Mouse (Mus musculus) midbrain, embryonic 11.5 days (tissue): ENCODE data around the gene Itprid2. TPM values are rescaled to one million over a fixed set of nuclear protein-coding genes. Genes with fewer than 3 reads are reported as not detected.
"Not testable (repeated sequence)": the region's sequence is repeated elsewhere in the genome, so short reads cannot be mapped to it uniquely, and the experiment has no call there.

Source experiments
- ATAC-seq: fragments of 200-750 bp; cut with Nextera tagmentation; 2 replicates; pipeline ENCODE4 v1.8.0; 2017; ENCODE audit warnings: moderate TSS enrichment, moderate library complexity; ENCODE audit not compliant: low FRiP score
- DNase-seq: peaks from one replicate; pipeline ENCODE4 v3.0.0; 2015; ENCODE audit warnings: low spot score; ENCODE audit errors: missing footprints
- H3K27ac ChIP-seq: fragments of 300-500 bp; sonication (generic); 2 replicates; pipeline ENCODE4 v1.5.1; 2014; ENCODE audit warnings: low read depth, low read length
- H3K27me3 ChIP-seq: fragments of 300-500 bp; sonication (generic); 2 replicates; pipeline ENCODE4 v1.6.1; 2014; ENCODE audit warnings: mild to moderate bottlenecking, low read length, moderate library complexity, mixed read lengths; ENCODE audit not compliant: control insufficient read depth, insufficient read depth
- H3K36me3 ChIP-seq: fragments of 300-500 bp; sonication (generic); 2 replicates; pipeline ENCODE4 v1.6.1; 2014; ENCODE audit warnings: mild to moderate bottlenecking, low read length, moderate library complexity, mixed read lengths; ENCODE audit not compliant: control insufficient read depth, insufficient read depth
- H3K4me1 ChIP-seq: fragments of 300-500 bp; sonication (generic); 2 replicates; pipeline ENCODE4 v1.6.1; 2014; ENCODE audit warnings: low read length; ENCODE audit not compliant: control insufficient read depth, insufficient read depth
- H3K4me2 ChIP-seq: fragments of 300-500 bp; sonication (generic); 2 replicates; pipeline ENCODE4 v1.6.1; 2014; ENCODE audit warnings: mild to moderate bottlenecking, moderate library complexity
- H3K4me3 ChIP-seq: fragments of 300-500 bp; sonication (generic); 2 replicates; pipeline ENCODE4 v1.5.1; 2014; ENCODE audit warnings: low read depth, low read length
- H3K9ac ChIP-seq: fragments of 300-500 bp; sonication (generic); 2 replicates; pipeline ENCODE4 v1.6.1; 2014; ENCODE audit warnings: low read length
- H3K9me3 ChIP-seq: fragments of 300-500 bp; sonication (generic); 2 replicates; pipeline ENCODE4 v1.6.1; 2016; ENCODE audit warnings: low read length; ENCODE audit not compliant: control insufficient read depth
- WGBS: fragments of 180-500 bp; shearing (Covaris S2); extraction: QIAGEN DNeasy Blood & Tissue Kit; methylation state at CpG from one replicate; pipeline ENCODE4 v1.1.7; 2014; 5-methylcytosine and 5-hydroxymethylcytosine counted together
- polyA plus RNA-seq: library from polyadenylated mRNA; unstranded; fragments of >200 nt; fragmentation: Nextera tagmentation; extraction: Ambion mirVana; gene quantifications from 2 replicates; pipeline ENCODE4 v1.2.1, GENCODE M21; 2014

Gene Itprid2
- polyA plus RNA-seq: 5.8 and 6.1 TPM in 2 replicates

- DNase-seq (peak; percentile 100), ATAC-seq (peak; percentile 100)
- Histone ChIP-seq H3K36me3 (no peaks in the 10 kb centered on the region), H3K9ac (peak within 1 kb of the TSS; percentile 79), H3K4me3 (peak within 1 kb of the TSS; percentile 57), H3K27me3 (peaks cover 2% of the 10 kb centered on the region; the same call in 1 of the 2 replicates), H3K4me1 (peaks cover 6% of the 10 kb centered on the region), H3K9me3 (no peaks in the 10 kb centered on the region), H3K4me2 (peak within 1 kb of the TSS; percentile 95), H3K27ac (peak within 1 kb of the TSS; percentile 30; the same call in 1 of the 2 replicates)
- 3% methylated on average over 46 of the region's 46 CpGs for WGBS
Measured at GRCm38 (mm10) chr2:79634528-79635400, at the start of gene Itprid2. Gene Itprid2 (plus strand): TSS chr2:79635352.

GRCm38 (mm10) chr2:79596177-79596576, 39.0 kb upstream of the Itprid2 start:
- H3K4me2 ChIP-seq: no peak overlapping the region
- H3K27me3 ChIP-seq: no peaks in the 10 kb centered on the region
- H3K4me3 ChIP-seq: no peak overlapping the region
- H3K9ac ChIP-seq: no peak overlapping the region
- H3K27ac ChIP-seq: no peak overlapping the region
- no peaks in the 10 kb centered on the region for H3K36me3 ChIP-seq
- peaks cover 4% of the 10 kb centered on the region; the same call in 1 of the 2 replicates for H3K4me1 ChIP-seq
- no peak for DNase-seq
- WGBS: 90% methylated on average over 2 of the region's 2 CpGs
- H3K9me3 ChIP-seq: no peaks in the 10 kb centered on the region
- ATAC-seq: no peak

GRCm38 (mm10) chr2:79597090-79597489, 38.1 kb upstream of the Itprid2 start:
- DNase-seq: no peak

GRCm38 (mm10) chr2:79601109-79601508, 34.0 kb upstream of the Itprid2 start:
- not testable (repeated sequence) for DNase-seq, ATAC-seq
- 77% methylated on average over 2 of the region's 2 CpGs for WGBS

More at GRCm38 (mm10) chr2:79597090-79597489, 38.1 kb upstream of the Itprid2 start:
- H3K4me1 ChIP-seq: peaks cover 4% of the 10 kb centered on the region; the same call in 1 of the 2 replicates
- no peaks in the 10 kb centered on the region for H3K27me3 ChIP-seq
- H3K9ac ChIP-seq: no peak overlapping the region
- H3K9me3 ChIP-seq: no peaks in the 10 kb centered on the region
- no peak overlapping the region for H3K4me2 ChIP-seq
- H3K36me3 ChIP-seq: no peaks in the 10 kb centered on the region
- H3K4me3 ChIP-seq: no peak overlapping the region
- ATAC-seq: no peak
- no peak overlapping the region for H3K27ac ChIP-seq

GRCm38 (mm10) chr2:79601691-79602116, 33.4 kb upstream of the Itprid2 start:
- Histone ChIP-seq H3K4me1 (peaks cover 4% of the 10 kb centered on the region; the same call in 1 of the 2 replicates), H3K9me3 (no peaks in the 10 kb centered on the region), H3K36me3 (no peaks in the 10 kb centered on the region), H3K27me3 (no peaks in the 10 kb centered on the region), H3K9ac (no peak overlapping the region), H3K4me3 (no peak overlapping the region), H3K27ac (no peak overlapping the region), H3K4me2 (no peak overlapping the region)
- DNase-seq (no peak), ATAC-seq (no peak)
- 33% methylated on average over 4 of the region's 4 CpGs for WGBS

More at GRCm38 (mm10) chr2:79601109-79601508, 34.0 kb upstream of the Itprid2 start:
- H3K27ac ChIP-seq, H3K9ac ChIP-seq, H3K4me2 ChIP-seq, H3K27me3 ChIP-seq, H3K4me3 ChIP-seq, H3K4me1 ChIP-seq, H3K36me3 ChIP-seq, H3K9me3 ChIP-seq: not testable (repeated sequence)

- Histone ChIP-seq H3K36me3 (no peaks in the 10 kb centered on the region), H3K9me3 (no peaks in the 10 kb centered on the region), H3K27ac (no peak overlapping the region), H3K4me3 (no peak overlapping the region), H3K4me2 (no peak overlapping the region), H3K4me1 (no peaks in the 10 kb centered on the region), H3K9ac (no peak overlapping the region), H3K27me3 (no peaks in the 10 kb centered on the region)
- DNase-seq (no peak), ATAC-seq (no peak)
- WGBS: 82% methylated on average over 6 of the region's 6 CpGs
Measured at GRCm38 (mm10) chr2:79602306-79602705, 32.8 kb upstream of the Itprid2 start.

GRCm38 (mm10) chr2:79603363-79603762, 31.8 kb upstream of the Itprid2 start:
- H3K9me3 ChIP-seq: no peaks in the 10 kb centered on the region
- WGBS: 97% methylated on average over 4 of the region's 4 CpGs
- no peaks in the 10 kb centered on the region for H3K36me3 ChIP-seq
- DNase-seq (no peak), ATAC-seq (no peak)
- no peak overlapping the region for H3K4me3 ChIP-seq
- no peaks in the 10 kb centered on the region for H3K4me1 ChIP-seq
- H3K4me2 ChIP-seq: no peak overlapping the region
- no peaks in the 10 kb centered on the region for H3K27me3 ChIP-seq
- no peak overlapping the region for H3K27ac ChIP-seq
- no peak overlapping the region for H3K9ac ChIP-seq

GRCm38 (mm10) chr2:79606033-79606432, 29.1 kb upstream of the Itprid2 start:
- WGBS: 87% methylated on average over 2 of the region's 2 CpGs
- ATAC-seq (no peak), DNase-seq (no peak)
- H3K4me1 ChIP-seq: no peaks in the 10 kb centered on the region
- H3K36me3 ChIP-seq: no peaks in the 10 kb centered on the region
- no peak overlapping the region for H3K4me2 ChIP-seq
- no peak overlapping the region for H3K9ac ChIP-seq
- no peak overlapping the region for H3K4me3 ChIP-seq
- no peaks in the 10 kb centered on the region for H3K9me3 ChIP-seq
- no peaks in the 10 kb centered on the region for H3K27me3 ChIP-seq
- no peak overlapping the region for H3K27ac ChIP-seq

- no peak overlapping the region for H3K4me2 ChIP-seq
- no peaks in the 10 kb centered on the region for H3K4me1 ChIP-seq
- no peaks in the 10 kb centered on the region for H3K9me3 ChIP-seq
- no peaks in the 10 kb centered on the region for H3K27me3 ChIP-seq
- H3K4me3 ChIP-seq: no peak overlapping the region
- ATAC-seq (no peak), DNase-seq (no peak)
- WGBS: 75% methylated on average over 2 of the region's 2 CpGs
- H3K27ac ChIP-seq: no peak overlapping the region
- no peak overlapping the region for H3K9ac ChIP-seq
- no peaks in the 10 kb centered on the region for H3K36me3 ChIP-seq
Measured at GRCm38 (mm10) chr2:79607181-79607580, 28.0 kb upstream of the Itprid2 start.
